Mouse (Mus musculus) CH12.LX (cell line): ENCODE data around the gene Sar1b. TPM values are rescaled to one million over a fixed set of nuclear protein-coding genes. Genes with fewer than 3 reads are reported as not detected.

ENCODE experiments used
- DNase-seq: peaks from one replicate; pipeline ENCODE4 v3.0.0-alpha.2; 2013; ENCODE audit errors: extremely low read depth
- H3K27ac ChIP-seq: 2 replicates; pipeline ENCODE4 v1.5.1; 2012; ENCODE audit warnings: low read depth, mild to moderate bottlenecking, control low read depth, moderate library complexity; ENCODE audit not compliant: insufficient read depth
- H3K27me3 ChIP-seq: replicated peaks from 2 replicates; pipeline ENCODE3; 2012; ENCODE audit warnings: inconsistent platforms
- H3K36me3 ChIP-seq, 2 experiments: replicated peaks in 1 of 2; 2 replicates each; pipeline versions ENCODE3 to v1.6.1; 2012; ENCODE audit warnings: inconsistent platforms in 1 of 2, low read length in 1 of 2, mild to moderate bottlenecking in 1 of 2, mixed read lengths in 1 of 2, moderate library complexity in 1 of 2; ENCODE audit not compliant: control insufficient read depth in 1 of 2, insufficient read depth in 1 of 2
- H3K4me1 ChIP-seq, 2 experiments: 2 replicates each; pipeline ENCODE4 v1.6.1; 2012; ENCODE audit warnings: inconsistent platforms in 1 of 2, moderate library complexity in 1 of 2; ENCODE audit not compliant: insufficient read depth in 2 of 2, control insufficient read depth in 1 of 2
- H3K4me2 ChIP-seq: 2 replicates; pipeline ENCODE4 v1.6.1; 2012; ENCODE audit warnings: low read depth, mild to moderate bottlenecking, control low read depth; ENCODE audit not compliant: poor library complexity, insufficient read depth, severe bottlenecking
- H3K4me3 ChIP-seq, 3 experiments: fragments of 150-350 bp in 1 of 3; sonication (generic) in 1 of 3; replicated peaks in 1 of 3; 2 replicates each; pipeline versions ENCODE3 to v1.5.1; 2011 to 2012; ENCODE audit warnings: low read depth in 2 of 3, low read length in 2 of 3, mild to moderate bottlenecking in 2 of 3, moderate library complexity in 2 of 3, control low read depth in 1 of 3, improper control_type of control experiment in 1 of 3, inconsistent platforms in 1 of 3, mixed read lengths in 1 of 3; ENCODE audit not compliant: poor library complexity in 1 of 3
- H3K79me2 ChIP-seq: replicated peaks from 2 replicates; pipeline ENCODE4 v1.6.1; 2012; ENCODE audit warnings: mild to moderate bottlenecking, moderate library complexity; ENCODE audit not compliant: control insufficient read depth, poor library complexity, insufficient read depth, severe bottlenecking; ENCODE audit errors: extremely low read depth
- H3K9ac ChIP-seq: 2 replicates; pipeline ENCODE4 v1.6.1; 2012; ENCODE audit warnings: low read depth, mild to moderate bottlenecking, control low read depth, moderate library complexity; ENCODE audit not compliant: insufficient read depth
- H3K9me3 ChIP-seq: replicated peaks from 2 replicates; pipeline ENCODE3; 2012; ENCODE audit warnings: low read length, inconsistent platforms, mixed read lengths
- BHLHE40 ChIP-seq: IDR thresholded peaks from 2 replicates; pipeline ENCODE4 v1.6.1; 2011; ENCODE audit warnings: mild to moderate bottlenecking, low read depth, low read length, improper control_type of control experiment
- CHD1 ChIP-seq: IDR thresholded peaks from 2 replicates; pipeline ENCODE4 v1.6.1; 2012; ENCODE audit warnings: low read depth, low read length, improper control_type of control experiment, inconsistent platforms
- CHD2 ChIP-seq: IDR thresholded peaks from 2 replicates; pipeline ENCODE4 v1.6.1; 2011; ENCODE audit warnings: low read length, improper control_type of control experiment
- CTCF ChIP-seq, 2 experiments: IDR thresholded peaks in 1 of 2; conservative IDR thresholded peaks in 1 of 2; 2 replicates each; pipeline ENCODE4 v1.5.1; 2011 to 2012; ENCODE audit warnings: low read depth in 2 of 2, low read length in 2 of 2, improper control_type of control experiment in 1 of 2, inconsistent platforms in 1 of 2, mild to moderate bottlenecking in 1 of 2, moderate library complexity in 1 of 2
- E2F4 ChIP-seq: IDR thresholded peaks from 2 replicates; pipeline ENCODE4 v1.6.1; 2011; ENCODE audit warnings: low read depth, low read length, improper control_type of control experiment; ENCODE audit not compliant: insufficient replicate concordance
- ELF1 ChIP-seq: IDR thresholded peaks from 2 replicates; pipeline ENCODE4 v1.6.1; 2014; ENCODE audit warnings: low read depth, mild to moderate bottlenecking, inconsistent platforms, low read length, improper control_type of control experiment
- EP300 ChIP-seq: IDR thresholded peaks from 2 replicates; pipeline ENCODE4 v1.6.1; 2011; ENCODE audit warnings: low read length, improper control_type of control experiment
- ETS1 ChIP-seq: conservative IDR thresholded peaks from 2 replicates; pipeline ENCODE4 v1.6.1; 2012; ENCODE audit warnings: low read depth, mild to moderate bottlenecking, inconsistent platforms, low read length, improper control_type of control experiment, moderate library complexity
- GABPA ChIP-seq: IDR thresholded peaks from 2 replicates; pipeline ENCODE4 v1.6.1; 2012; ENCODE audit warnings: low read depth, low read length, improper control_type of control experiment, inconsistent platforms; ENCODE audit not compliant: insufficient replicate concordance
- HCFC1 ChIP-seq: IDR thresholded peaks from 2 replicates; pipeline ENCODE4 v1.6.1; 2012; ENCODE audit warnings: low read depth, mild to moderate bottlenecking, inconsistent platforms, low read length, improper control_type of control experiment
- IRF4 ChIP-seq: IDR thresholded peaks from 2 replicates; pipeline ENCODE4 v1.6.1; 2014; ENCODE audit warnings: low read depth, mild to moderate bottlenecking, inconsistent platforms, low read length, improper control_type of control experiment
- JUN ChIP-seq: IDR thresholded peaks from 2 replicates; pipeline ENCODE4 v1.6.1; 2011; ENCODE audit warnings: low read depth, mild to moderate bottlenecking, low read length, improper control_type of control experiment, moderate library complexity; ENCODE audit not compliant: insufficient read depth
- JUND ChIP-seq: conservative IDR thresholded peaks from 2 replicates; pipeline ENCODE4 v1.6.1; 2011; ENCODE audit warnings: low read depth, low read length, improper control_type of control experiment
- KAT2A ChIP-seq: IDR thresholded peaks from 2 replicates; pipeline ENCODE4 v1.6.1; 2012; ENCODE audit warnings: low read length, improper control_type of control experiment, inconsistent platforms; ENCODE audit not compliant: insufficient replicate concordance
- MAFK ChIP-seq: IDR thresholded peaks from 2 replicates; pipeline ENCODE4 v1.6.1; 2011; ENCODE audit warnings: low read length, improper control_type of control experiment; ENCODE audit not compliant: insufficient replicate concordance
- MAX ChIP-seq: IDR thresholded peaks from 2 replicates; pipeline ENCODE4 v1.6.1; 2011; ENCODE audit warnings: low read length, improper control_type of control experiment
- MAZ ChIP-seq: IDR thresholded peaks from 2 replicates; pipeline ENCODE4 v1.6.1; 2012; ENCODE audit warnings: low read depth, mild to moderate bottlenecking, inconsistent platforms, low read length, improper control_type of control experiment, moderate library complexity
- MEF2A ChIP-seq: IDR thresholded peaks from 2 replicates; pipeline ENCODE4 v1.6.1; 2014; ENCODE audit warnings: low read depth, mild to moderate bottlenecking, inconsistent platforms, low read length, improper control_type of control experiment, borderline replicate concordance
- MXI1 ChIP-seq: IDR thresholded peaks from 2 replicates; pipeline ENCODE4 v1.6.1; 2011; ENCODE audit warnings: mild to moderate bottlenecking, low read depth, low read length, improper control_type of control experiment
- MYC ChIP-seq: IDR thresholded peaks from 2 replicates; pipeline ENCODE4 v1.6.1; 2011; ENCODE audit warnings: low read depth, mild to moderate bottlenecking, improper control_type of control experiment, low read length
- NELFE ChIP-seq: IDR thresholded peaks from 2 replicates; pipeline ENCODE4 v1.6.1; 2011; ENCODE audit warnings: low read depth, low read length, improper control_type of control experiment
- NRF1 ChIP-seq: IDR thresholded peaks from 2 replicates; pipeline ENCODE4 v1.6.1; 2014; ENCODE audit warnings: low read depth, mild to moderate bottlenecking, inconsistent platforms, low read length, improper control_type of control experiment, moderate library complexity
- PAX5 ChIP-seq: IDR thresholded peaks from 2 replicates; pipeline ENCODE4 v1.6.1; 2012; ENCODE audit warnings: low read length, inconsistent platforms, mixed read lengths
- POLR2A ChIP-seq: IDR thresholded peaks from 2 replicates; pipeline ENCODE4 v1.6.1; 2011; ENCODE audit warnings: low read depth, mild to moderate bottlenecking, improper control_type of control experiment, low read length
- POLR2AphosphoS2 ChIP-seq: IDR thresholded peaks from 2 replicates; pipeline ENCODE4 v1.6.1; 2011; ENCODE audit warnings: low read depth, low read length, improper control_type of control experiment
- RAD21 ChIP-seq: IDR thresholded peaks from 2 replicates; pipeline ENCODE4 v1.6.1; 2011; ENCODE audit warnings: low read depth, mild to moderate bottlenecking, low read length, improper control_type of control experiment, moderate library complexity
- RCOR1 ChIP-seq: conservative IDR thresholded peaks from 2 replicates; pipeline ENCODE4 v1.6.1; 2012; ENCODE audit warnings: low read depth, mild to moderate bottlenecking, inconsistent platforms, low read length, improper control_type of control experiment
- SIN3A ChIP-seq: IDR thresholded peaks from 2 replicates; pipeline ENCODE4 v1.6.1; 2012; ENCODE audit warnings: low read length, improper control_type of control experiment, inconsistent platforms
- SMC3 ChIP-seq: IDR thresholded peaks from 2 replicates; pipeline ENCODE4 v1.6.1; 2011; ENCODE audit warnings: low read depth, low read length, improper control_type of control experiment
- TBP ChIP-seq: conservative IDR thresholded peaks from 2 replicates; pipeline ENCODE4 v1.6.1; 2011; ENCODE audit warnings: low read depth, low read length, improper control_type of control experiment
- TCF12 ChIP-seq: IDR thresholded peaks from 2 replicates; pipeline ENCODE4 v1.6.1; 2014; ENCODE audit warnings: low read depth, mild to moderate bottlenecking, inconsistent platforms, low read length, improper control_type of control experiment
- UBTF ChIP-seq: IDR thresholded peaks from 2 replicates; pipeline ENCODE4 v1.6.1; 2012; ENCODE audit warnings: low read depth, mild to moderate bottlenecking, inconsistent platforms, low read length, improper control_type of control experiment, moderate library complexity
- USF1 ChIP-seq: IDR thresholded peaks from 2 replicates; pipeline ENCODE4 v1.6.1; 2014; ENCODE audit warnings: low read depth, mild to moderate bottlenecking, inconsistent platforms, low read length, improper control_type of control experiment
- USF2 ChIP-seq: conservative IDR thresholded peaks from 2 replicates; pipeline ENCODE4 v1.6.1; 2011; ENCODE audit warnings: low read depth, low read length, improper control_type of control experiment
- ZC3H11A ChIP-seq: IDR thresholded peaks from 2 replicates; pipeline ENCODE4 v1.6.1; 2012; ENCODE audit warnings: low read depth, mild to moderate bottlenecking, inconsistent platforms, low read length, improper control_type of control experiment
- ZKSCAN1 ChIP-seq: IDR thresholded peaks from 2 replicates; pipeline ENCODE4 v1.6.1; 2012; ENCODE audit warnings: low read depth, inconsistent platforms, low read length, improper control_type of control experiment, borderline replicate concordance
- ZMIZ1 ChIP-seq: IDR thresholded peaks from 2 replicates; pipeline ENCODE4 v1.6.1; 2012; ENCODE audit warnings: low read depth, mild to moderate bottlenecking, inconsistent platforms, low read length, improper control_type of control experiment
- ZNF384 ChIP-seq: IDR thresholded peaks from 2 replicates; pipeline ENCODE4 v1.6.1; 2012; ENCODE audit warnings: low read depth, low read length, improper control_type of control experiment, inconsistent platforms
- dilution Hi-C: fragments of 300-500 bp; cut with MboI; formaldehyde crosslinking; loops from 2 replicates; pipeline ENCODE4 v1.14.3; 2020; ENCODE audit warnings: low sequenced_read_pairs; ENCODE audit not compliant: extremely low pct_unique_long_range_greater_than_20kb, extremely low pct_ligation_motif_present
- in situ Hi-C: fragments of 300-500 bp; cut with MboI; formaldehyde crosslinking; loops from 3 replicates; pipeline ENCODE4 v1.14.3; 2019; ENCODE audit warnings: low sequenced_read_pairs, low pct_ligation_motif_present, low pct_unique_long_range_greater_than_20kb, mixed read lengths
- polyA plus RNA-seq: library from polyadenylated mRNA; unstranded; fragments of >175 nt; gene quantifications from 2 replicates; pipeline ENCODE4 v1.2.1, GENCODE M21; 2012; ENCODE audit warnings: low read depth; ENCODE audit not compliant: insufficient read length
- total RNA-seq, 2 experiments: library from RNA; depleted of rRNA; stranded (reverse); fragments of 300-350 nt in 1 of 2; fragments of >200 nt in 1 of 2; gene quantifications; 2 replicates each; pipeline ENCODE4 v1.2.3; 2012 to 2014

Gene Sar1b
- total RNA-seq (2012; rRNA removed) (79.3 and 91.9 TPM in 2 replicates), total RNA-seq (2014; rRNA removed) (258 and 264 TPM in 2 replicates), polyA plus RNA-seq (129 and 171 TPM in 2 replicates)

DNA sequence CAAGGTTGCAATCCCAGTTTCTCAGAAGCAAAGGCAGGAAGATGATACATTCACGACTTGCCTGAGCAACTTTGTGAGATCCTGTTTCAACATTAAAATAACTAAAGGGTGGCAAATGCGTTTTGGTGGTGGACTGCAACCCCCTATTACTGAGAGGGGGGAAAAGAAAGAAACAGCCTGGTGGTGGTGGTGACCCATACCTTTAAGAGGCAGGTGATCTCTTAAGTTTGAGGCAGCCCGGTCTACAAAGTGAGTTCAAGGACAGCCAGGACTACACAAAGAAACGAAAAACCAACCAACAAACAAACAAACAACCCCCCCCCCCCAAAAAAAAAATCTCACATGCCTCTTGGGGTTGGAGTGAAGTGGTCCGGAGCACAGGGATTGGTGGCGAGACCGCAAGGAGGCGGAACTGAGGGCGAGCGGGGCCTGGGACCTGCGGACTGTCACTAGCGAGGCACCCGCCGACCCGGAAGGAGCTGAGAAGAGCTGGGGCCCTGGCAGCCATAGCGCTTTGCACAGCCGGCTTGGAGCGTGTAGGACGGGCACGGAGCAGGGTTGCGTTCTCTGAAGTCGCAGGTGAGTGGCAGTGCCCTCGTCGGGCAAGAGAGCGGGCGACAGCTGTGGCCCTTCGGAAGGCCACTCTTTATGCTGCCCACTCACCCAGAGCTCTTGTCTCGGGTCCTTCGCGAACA, at the start of gene Sar1b, which contains the start of gene Sec24a:
Gene Sar1b, plus strand, starts transcription at position 475 of the 695 bp plus-strand sequence.
Gene Sec24a, minus strand, starts transcription at position 422 of the 695 bp plus-strand sequence.
- Histone ChIP-seq H3K9ac (peak within 1 kb of the TSS; percentile 89), H3K9me3 (no peaks in the 10 kb centered on the region), H3K4me1 (peaks cover 17 to 66% of the 10 kb centered on the region in 2 experiments), H3K4me3 (peak within 1 kb of the TSS; percentile 80 to 100 (median 93)), H3K4me2 (peak within 1 kb of the TSS; percentile 100), H3K36me3 (peaks cover 0 to 24% of the 10 kb centered on the region in 2 experiments), H3K27me3 (no peaks in the 10 kb centered on the region), H3K27ac (no peak within 1 kb of the TSS), H3K79me2 (peaks cover 40% of the 10 kb centered on the region)
- dilution Hi-C loops (no loop called here), in situ Hi-C loops (no loop called here)
- TF ChIP-seq ETS1 (no peak), MAX (peak; percentile 73), UBTF (no peak), ZC3H11A (no peak), NELFE (peak; percentile 69), ZKSCAN1 (no peak), SMC3 (no peak), HCFC1 (peak; percentile 96), IRF4 (peak; percentile 90), CTCF (conservative IDR thresholded peaks at IDR 0.05 in 1 of 2, IDR thresholded peaks at IDR 0.05 in 1 of 2; ENCODE audit: low read depth in 2 of 2, low read length in 2 of 2) (no peak), POLR2A (peak; percentile 91), MYC (peak; percentile 46; the same call in 1 of the 2 replicates), TBP (peak; percentile 60; the same call in 1 of the 2 replicates), BHLHE40 (peak; percentile 85), JUND (no peak), MEF2A (peak; percentile 91), MAZ (peak; percentile 93), KAT2A (peak; percentile 93; the same call in 1 of the 2 replicates), RAD21 (no peak), ELF1 (peak; percentile 96), JUN (no peak), GABPA (peak; percentile 50; the same call in 1 of the 2 replicates), USF1 (no peak), EP300 (peak; percentile 13; the same call in 1 of the 2 replicates), NRF1 (peak; percentile 61), ZNF384 (peak; percentile 63), SIN3A (peak; percentile 99), RCOR1 (no peak; the same call in 1 of the 2 replicates), ZMIZ1 (peak; percentile 54; the same call in 1 of the 2 replicates), POLR2AphosphoS2 (peak; percentile 46; the same call in 1 of the 2 replicates), PAX5 (no peak), TCF12 (peak; percentile 96), CHD2 (peak; percentile 96), CHD1 (peak; percentile 48; the same call in 1 of the 2 replicates), MXI1 (peak; percentile 90), MAFK (no peak), E2F4 (no peak), USF2 (no peak)
- peak; percentile 85 for DNase-seq
